Mouse (Mus musculus): ENCODE measurements around the gene Gsk3b. TPM values are rescaled to one million over a fixed set of nuclear protein-coding genes. Genes with fewer than 3 reads are reported as not detected.

The Gsk3b gene
- total and polyA plus RNA-seq, 2 experiments from 2014 or later, result 31.5 to 37.4 TPM

- Histone ChIP-seq H3K27ac (ENCODE audit: low read depth) (peak overlapping the region; percentile 98), H3K36me3 (replicated peaks; ENCODE audit: control insufficient read depth, insufficient read depth, low read length) (no peaks in the 10 kb centered on the region), H3K27me3 (ENCODE audit: control insufficient read depth, insufficient read depth, low read length) (no peaks in the 10 kb centered on the region), H3K9ac (replicated peaks; ENCODE audit: low read depth, low read length) (peak overlapping the region; percentile 77), H3K4me2 (ENCODE audit: low read depth, low read length) (peak overlapping the region; percentile 73), H3K9me3 (replicated peaks; ENCODE audit: control insufficient read depth, low read length) (no peaks in the 10 kb centered on the region), H3K4me3 (ENCODE audit: low read depth, low read length) (peak overlapping the region; percentile 78), H3K4me1 (ENCODE audit: control insufficient read depth, insufficient read depth) (peaks cover 16% of the 10 kb centered on the region; the same call in 1 of the 2 replicates)
- DNase-seq (ENCODE audit: low spot score), result peak; percentile 51
- 4% methylated on average over 11 of the region's 11 CpGs for WGBS
- no peak for TF ChIP-seq CTCF (IDR thresholded peaks at IDR 0.05; ENCODE audit: low read depth)
- TF ChIP-seq EP300 (IDR thresholded peaks at IDR 0.05; ENCODE audit: low read depth), result no peak
- ATAC-seq (ENCODE audit: insufficient read depth, low read depth), result no peak
Observed at GRCm38 (mm10) chr16:38087645-38088125, 1.1 kb upstream of the Gsk3b start.

- Histone ChIP-seq H3K27ac (ENCODE audit: low read depth) (peak overlapping the region; percentile 98), H3K4me1 (ENCODE audit: control insufficient read depth, insufficient read depth) (peaks cover 21% of the 10 kb centered on the region; the same call in 1 of the 2 replicates), H3K9me3 (replicated peaks; ENCODE audit: control insufficient read depth, low read length) (no peaks in the 10 kb centered on the region), H3K27me3 (ENCODE audit: control insufficient read depth, insufficient read depth, low read length) (no peaks in the 10 kb centered on the region), H3K4me3 (ENCODE audit: low read depth, low read length) (peak overlapping the region; percentile 78), H3K4me2 (ENCODE audit: low read depth, low read length) (peak overlapping the region; percentile 73), H3K9ac (replicated peaks; ENCODE audit: low read depth, low read length) (peak overlapping the region; percentile 77), H3K36me3 (replicated peaks; ENCODE audit: control insufficient read depth, insufficient read depth, low read length) (no peaks in the 10 kb centered on the region)
- ATAC-seq (ENCODE audit: insufficient read depth, low read depth) (peak; percentile 21), DNase-seq (ENCODE audit: low spot score) (peak; percentile 74)
- under 1% methylated on average over 37 of the region's 40 CpGs for WGBS
- TF ChIP-seq CTCF (IDR thresholded peaks at IDR 0.05; ENCODE audit: low read depth) (no peak), EP300 (IDR thresholded peaks at IDR 0.05; ENCODE audit: low read depth) (no peak)
Observed at GRCm38 (mm10) chr16:38088126-38088628, 624 bp upstream of the Gsk3b start.

GRCm38 (mm10) chr16:38089447-38090170, 808 bp downstream of the Gsk3b start:
- peak; percentile 73 for DNase-seq (ENCODE audit: low spot score)
- peak overlapping the region; percentile 78 for H3K4me3 ChIP-seq (ENCODE audit: low read depth, low read length)
- H3K36me3 ChIP-seq (replicated peaks; ENCODE audit: control insufficient read depth, insufficient read depth, low read length), result no peaks in the 10 kb centered on the region; the same call in 1 of the 2 replicates
- no peaks in the 10 kb centered on the region for H3K9me3 ChIP-seq (replicated peaks; ENCODE audit: control insufficient read depth, low read length)
- no peaks in the 10 kb centered on the region for H3K27me3 ChIP-seq (ENCODE audit: control insufficient read depth, insufficient read depth, low read length)
- TF ChIP-seq CTCF (IDR thresholded peaks at IDR 0.05; ENCODE audit: low read depth), result no peak
- no peak; the same call in 1 of the 2 replicates for TF ChIP-seq EP300 (IDR thresholded peaks at IDR 0.05; ENCODE audit: low read depth)
- H3K27ac ChIP-seq (ENCODE audit: low read depth), result peak overlapping the region; percentile 98
- H3K4me1 ChIP-seq (ENCODE audit: control insufficient read depth, insufficient read depth), result peaks cover 33% of the 10 kb centered on the region
- peak overlapping the region; percentile 86 for H3K9ac ChIP-seq (replicated peaks; ENCODE audit: low read depth, low read length)
- ATAC-seq (ENCODE audit: insufficient read depth, low read depth), result peak; percentile 3; the same call in 1 of the 2 replicates
- WGBS, result under 1% methylated on average over 67 of the region's 76 CpGs
- H3K4me2 ChIP-seq (ENCODE audit: low read depth, low read length), result peak overlapping the region; percentile 84

GRCm38 (mm10) chr16:38090341-38091005, 1.7 kb downstream of the Gsk3b start:
- Histone ChIP-seq H3K27ac (ENCODE audit: low read depth) (peak overlapping the region; percentile 98), H3K4me3 (ENCODE audit: low read depth, low read length) (peak overlapping the region; percentile 78), H3K4me1 (ENCODE audit: control insufficient read depth, insufficient read depth) (peaks cover 40% of the 10 kb centered on the region), H3K9ac (replicated peaks; ENCODE audit: low read depth, low read length) (peak overlapping the region; percentile 86), H3K36me3 (replicated peaks; ENCODE audit: control insufficient read depth, insufficient read depth, low read length) (no peaks in the 10 kb centered on the region; the same call in 1 of the 2 replicates), H3K9me3 (replicated peaks; ENCODE audit: control insufficient read depth, low read length) (no peaks in the 10 kb centered on the region), H3K4me2 (ENCODE audit: low read depth, low read length) (peak overlapping the region; percentile 84), H3K27me3 (ENCODE audit: control insufficient read depth, insufficient read depth, low read length) (no peaks in the 10 kb centered on the region)
- no peak for TF ChIP-seq EP300 (IDR thresholded peaks at IDR 0.05; ENCODE audit: low read depth)
- TF ChIP-seq CTCF (IDR thresholded peaks at IDR 0.05; ENCODE audit: low read depth), result no peak
- ATAC-seq (ENCODE audit: insufficient read depth, low read depth) (no peak), DNase-seq (ENCODE audit: low spot score) (no peak)
- WGBS, result under 1% methylated on average over 17 of the region's 17 CpGs

GRCm38 (mm10) chr16:38091041-38091440, 2.2 kb downstream of the Gsk3b start:
- peak overlapping the region; percentile 78 for H3K4me3 ChIP-seq (ENCODE audit: low read depth, low read length)
- H3K4me1 ChIP-seq (ENCODE audit: control insufficient read depth, insufficient read depth), result peaks cover 45% of the 10 kb centered on the region
- no peak for TF ChIP-seq EP300 (IDR thresholded peaks at IDR 0.05; ENCODE audit: low read depth)
- WGBS, result 1% methylated on average over 5 of the region's 5 CpGs
- no peak for ATAC-seq (ENCODE audit: insufficient read depth, low read depth)
- peak overlapping the region; percentile 98; the same call in 1 of the 2 replicates for H3K27ac ChIP-seq (ENCODE audit: low read depth)
- no peaks in the 10 kb centered on the region for H3K27me3 ChIP-seq (ENCODE audit: control insufficient read depth, insufficient read depth, low read length)
- H3K9me3 ChIP-seq (replicated peaks; ENCODE audit: control insufficient read depth, low read length), result no peaks in the 10 kb centered on the region
- no peak for DNase-seq (ENCODE audit: low spot score)
- peak overlapping the region; percentile 84 for H3K4me2 ChIP-seq (ENCODE audit: low read depth, low read length)
- H3K36me3 ChIP-seq (replicated peaks; ENCODE audit: control insufficient read depth, insufficient read depth, low read length), result no peaks in the 10 kb centered on the region; the same call in 1 of the 2 replicates
- H3K9ac ChIP-seq (replicated peaks; ENCODE audit: low read depth, low read length), result peak overlapping the region; percentile 86

Measured in heart, postnatal 0 days (tissue).